Mouse (Mus musculus) layer of hippocampus, adult 2 months (tissue): ENCODE data around the gene Cygb. TPM values are rescaled to one million over a fixed set of nuclear protein-coding genes. Genes with fewer than 3 reads are reported as not detected.

ENCODE experiments used
- DNase-seq, 2 experiments: peaks; one replicate each; pipeline ENCODE4 v3.0.0; 2022; ENCODE audit warnings: low spot score in 2 of 2
- H3K27ac ChIP-seq: fragments of 200-600 bp; 2 replicates; pipeline ENCODE4 v1.8.1; 2022
- H3K4me3 ChIP-seq: fragments of 200-600 bp; 2 replicates; pipeline ENCODE4 v1.8.1; 2022; ENCODE audit warnings: mild to moderate bottlenecking
- CTCF ChIP-seq: fragments of 200-600 bp; conservative IDR thresholded peaks from 2 replicates; pipeline ENCODE4 v1.8.1; 2022; ENCODE audit warnings: antibody characterized with exemption, mild to moderate bottlenecking, moderate library complexity
- total RNA-seq, 2 experiments: library from RNA; stranded (reverse); gene quantifications; 2 replicates each; pipeline ENCODE4 v1.2.3; 2021

The Cygb gene
- total RNA-seq, 2 experiments from 2014 or later, result 71.9 to 73.5 TPM

DNA sequence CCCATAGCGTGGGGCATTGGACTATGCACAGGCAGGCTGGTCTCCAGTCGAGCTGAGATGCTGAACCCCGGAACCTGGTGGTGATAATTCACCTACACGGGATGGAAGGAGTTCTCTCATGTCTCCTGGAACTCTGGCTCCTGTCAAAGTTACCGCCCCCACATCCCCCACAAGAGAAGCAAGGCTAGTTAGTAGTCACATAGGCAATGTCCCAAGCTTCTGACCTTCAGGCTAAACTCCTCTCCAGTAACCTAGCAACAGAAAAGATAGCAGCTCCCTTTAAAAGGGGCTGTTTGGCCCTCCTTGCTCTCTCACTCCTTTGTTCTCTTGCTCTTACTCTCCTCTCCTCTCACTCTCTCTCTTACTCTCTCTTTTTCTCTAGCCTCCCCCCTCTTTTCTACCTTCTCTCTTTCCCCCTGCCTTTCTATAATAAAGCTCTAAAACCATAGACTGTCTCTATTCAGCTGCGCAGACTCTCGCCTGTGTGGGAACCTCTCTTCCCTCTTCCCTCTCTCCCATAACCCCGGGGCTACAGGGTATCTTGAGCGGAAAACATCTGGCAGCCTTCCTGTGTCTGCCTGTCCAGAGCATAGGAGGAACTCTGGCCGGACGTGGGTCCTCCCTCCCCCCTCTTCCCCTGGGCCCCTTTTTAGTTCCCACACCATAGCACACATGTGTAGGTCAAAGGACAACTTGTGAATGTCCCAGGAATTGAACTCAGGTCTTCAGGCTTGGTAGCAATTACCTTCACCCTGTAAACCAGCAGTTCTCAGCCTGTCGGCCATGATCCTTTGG, 23.7 kb downstream of the Cygb start:
- DNase-seq, result no peak

DNA sequence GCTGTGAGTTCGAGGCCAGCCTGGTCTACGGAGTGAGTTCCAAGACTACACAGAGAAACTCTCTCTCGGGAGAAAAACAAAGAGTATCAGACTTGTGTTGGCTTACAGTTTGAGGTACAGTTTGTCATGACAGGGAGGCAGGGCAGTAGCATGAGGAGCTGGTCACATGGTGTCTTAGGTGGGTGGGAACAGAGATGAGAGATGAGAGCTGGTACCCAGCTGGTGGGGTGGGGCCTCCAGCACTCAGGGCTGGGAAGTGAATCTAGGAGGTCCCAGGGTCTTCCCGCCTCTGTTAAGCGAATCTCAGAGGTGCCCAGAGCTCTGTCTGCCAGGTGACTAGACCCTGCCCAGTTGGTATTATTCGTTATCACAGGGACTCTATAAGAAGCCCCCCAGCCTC, 24.6 kb downstream of the Cygb start:
- Histone ChIP-seq H3K27ac (no peak overlapping the region), H3K4me3 (no peak overlapping the region)
- DNase-seq, result no peak
- no peak for TF ChIP-seq CTCF

More for the DNA sequence above, 23.7 kb downstream of the Cygb start:
- Histone ChIP-seq H3K4me3 (no peak overlapping the region), H3K27ac (no peak overlapping the region)
- TF ChIP-seq CTCF, result no peak

DNA sequence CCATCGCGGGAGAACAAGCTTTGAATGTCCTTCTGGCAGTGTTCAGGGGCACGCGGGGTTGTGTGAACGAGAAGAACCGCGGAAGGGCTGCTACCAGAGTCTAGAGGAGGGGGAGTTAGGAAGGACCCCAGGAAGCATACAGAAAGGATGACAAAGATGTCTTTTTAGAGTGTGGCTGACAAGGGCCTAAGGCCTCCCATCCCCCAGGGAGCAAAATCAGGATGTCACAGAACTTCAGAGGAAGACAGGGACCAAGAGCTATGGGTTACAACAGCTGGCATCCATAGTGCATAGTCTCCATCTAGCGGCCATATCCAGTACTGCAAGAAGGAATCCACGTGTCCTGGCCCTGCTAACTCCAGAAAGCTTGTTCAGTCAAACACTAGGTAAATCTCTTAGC, 25.4 kb downstream of the Cygb start:
- DNase-seq, result peak; percentile 82 to 94
- TF ChIP-seq CTCF, result peak; percentile 98
- H3K27ac ChIP-seq, result no peak overlapping the region
- no peak overlapping the region for H3K4me3 ChIP-seq

DNA sequence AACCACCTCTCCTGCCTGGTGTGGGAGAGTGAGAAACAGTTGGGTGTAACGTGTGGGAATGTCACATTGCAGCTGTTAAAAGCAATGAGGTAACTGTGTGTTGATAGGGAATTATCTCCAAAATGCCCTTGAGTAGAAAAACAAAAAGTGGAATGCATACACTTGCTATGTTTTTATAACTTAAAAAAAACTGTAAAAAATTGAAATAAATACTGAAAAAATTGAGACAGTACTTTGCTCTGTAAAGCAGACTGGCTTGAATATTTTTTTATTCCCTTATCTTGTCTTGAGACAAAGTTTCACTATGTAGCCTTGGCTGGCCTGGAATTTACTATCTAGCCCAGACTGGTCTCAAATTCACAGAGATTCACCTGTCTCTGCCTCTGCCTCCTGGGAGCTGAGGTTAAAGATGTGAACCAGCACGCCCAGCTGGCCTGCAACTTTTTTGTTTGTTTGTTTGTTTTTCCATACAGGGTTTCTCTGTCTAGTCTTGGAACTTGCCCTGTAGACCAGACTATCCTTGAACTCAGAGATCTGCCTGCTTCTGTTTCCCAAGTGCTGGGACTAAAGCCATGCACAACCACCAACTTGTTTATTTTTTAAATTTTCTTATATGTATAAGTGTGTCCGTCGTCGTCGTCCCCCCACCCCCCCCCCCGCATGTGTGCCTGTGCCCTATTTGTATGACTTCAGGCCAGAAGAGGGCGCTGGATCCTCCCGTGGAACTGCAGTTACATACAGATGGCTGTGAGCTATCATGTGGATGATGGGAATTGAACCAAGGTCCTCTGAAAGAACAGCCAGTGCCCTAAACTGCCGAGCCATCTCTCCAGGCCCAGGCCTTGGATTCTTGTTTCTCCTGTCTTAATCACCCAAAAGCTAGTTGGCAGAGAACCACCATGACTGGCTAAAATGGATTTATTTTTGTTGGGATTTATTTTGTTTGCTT, 26.8 kb downstream of the Cygb start:
- DNase-seq, result no peak
- H3K27ac ChIP-seq, result no peak overlapping the region
- peak; percentile 56 for TF ChIP-seq CTCF
- no peak overlapping the region for H3K4me3 ChIP-seq

DNA sequence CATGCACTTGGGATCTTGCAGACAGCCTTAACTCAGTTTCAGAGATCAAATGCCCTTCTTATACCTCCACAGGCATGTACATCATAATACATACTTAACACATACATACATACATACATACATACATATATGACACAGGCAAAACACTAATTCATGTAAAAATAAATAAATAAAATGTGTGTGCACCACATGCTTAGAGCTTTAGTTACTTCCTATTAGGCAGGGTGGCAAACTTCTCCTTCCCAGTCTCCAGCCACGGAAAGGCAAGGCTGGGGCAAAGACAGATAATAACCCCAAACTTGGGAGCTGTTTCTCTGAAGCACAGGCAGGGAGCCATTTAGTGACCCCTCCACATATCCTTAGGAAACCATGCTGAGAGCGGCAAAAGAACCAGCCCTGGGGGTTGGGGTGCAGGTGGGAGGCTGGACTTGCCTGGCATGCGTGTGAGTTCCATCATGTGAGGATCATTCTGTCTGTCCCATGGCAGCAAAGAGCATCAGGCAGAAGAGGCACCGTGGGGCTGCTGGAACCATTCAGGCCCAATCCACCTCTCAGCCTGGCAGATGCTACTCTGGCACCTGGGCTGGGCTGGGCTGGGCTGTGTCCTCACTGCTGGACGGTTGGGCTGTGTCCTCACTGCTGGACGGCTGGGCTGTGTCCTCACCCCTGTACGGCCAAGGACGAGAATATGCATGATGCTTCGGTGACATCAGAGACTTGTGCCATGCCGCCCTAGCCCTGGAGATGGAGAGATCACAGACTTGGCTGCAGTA, 27.6 kb downstream of the Cygb start, which contains the start of gene Rhbdf2:
Rhbdf2 (minus strand) TSS at position 721 of the 773 bp plus-strand sequence.
- Histone ChIP-seq H3K4me3 (no peak within 1 kb of the TSS), H3K27ac (no peak within 1 kb of the TSS)
- no peak for DNase-seq
- TF ChIP-seq CTCF, result no peak

DNA sequence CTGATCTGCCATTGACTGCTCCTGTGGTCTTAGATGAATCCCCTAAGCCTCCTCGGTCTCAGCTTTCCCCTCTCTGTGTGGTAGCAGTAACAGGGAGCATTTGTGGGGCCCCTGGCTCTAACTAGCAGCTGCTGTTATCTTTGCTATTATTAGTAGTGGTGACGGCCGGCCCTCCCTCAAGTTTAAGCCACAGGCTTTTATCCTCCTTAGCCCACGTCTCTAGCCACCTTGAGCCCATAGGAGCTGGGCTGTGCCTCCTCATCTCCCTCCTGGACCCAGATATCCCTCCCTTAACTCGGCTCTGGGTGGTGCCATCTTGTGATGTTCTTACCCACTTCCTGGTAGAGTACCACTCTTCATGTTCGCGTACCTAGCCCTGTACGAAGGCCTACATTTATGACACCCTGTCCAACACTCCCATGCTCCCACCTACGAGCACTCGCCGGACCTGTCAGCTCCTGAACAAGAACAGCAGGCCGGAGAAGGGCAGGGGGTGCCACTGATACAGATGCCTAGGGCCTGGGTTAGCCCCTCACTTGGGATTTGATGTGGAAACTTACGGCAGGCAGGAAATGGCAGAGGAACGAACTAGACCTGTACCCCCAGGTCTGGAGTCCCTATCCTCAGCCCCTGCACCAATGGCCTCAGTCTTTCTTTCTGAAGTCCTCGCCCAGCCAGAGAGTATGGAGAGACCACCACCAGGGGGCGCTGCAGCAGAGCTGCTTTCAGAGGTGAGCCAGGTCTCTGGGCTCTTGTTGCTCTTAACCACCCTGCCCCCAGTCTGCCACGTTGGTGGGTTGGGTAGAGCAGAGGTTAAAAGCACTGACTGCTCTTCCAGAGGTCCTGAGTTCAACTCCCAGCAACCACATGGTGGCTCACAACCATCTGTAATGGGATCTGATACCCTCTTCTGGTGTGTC, 28.8 kb downstream of the Cygb start:
- TF ChIP-seq CTCF, result peak; percentile 83

DNA sequence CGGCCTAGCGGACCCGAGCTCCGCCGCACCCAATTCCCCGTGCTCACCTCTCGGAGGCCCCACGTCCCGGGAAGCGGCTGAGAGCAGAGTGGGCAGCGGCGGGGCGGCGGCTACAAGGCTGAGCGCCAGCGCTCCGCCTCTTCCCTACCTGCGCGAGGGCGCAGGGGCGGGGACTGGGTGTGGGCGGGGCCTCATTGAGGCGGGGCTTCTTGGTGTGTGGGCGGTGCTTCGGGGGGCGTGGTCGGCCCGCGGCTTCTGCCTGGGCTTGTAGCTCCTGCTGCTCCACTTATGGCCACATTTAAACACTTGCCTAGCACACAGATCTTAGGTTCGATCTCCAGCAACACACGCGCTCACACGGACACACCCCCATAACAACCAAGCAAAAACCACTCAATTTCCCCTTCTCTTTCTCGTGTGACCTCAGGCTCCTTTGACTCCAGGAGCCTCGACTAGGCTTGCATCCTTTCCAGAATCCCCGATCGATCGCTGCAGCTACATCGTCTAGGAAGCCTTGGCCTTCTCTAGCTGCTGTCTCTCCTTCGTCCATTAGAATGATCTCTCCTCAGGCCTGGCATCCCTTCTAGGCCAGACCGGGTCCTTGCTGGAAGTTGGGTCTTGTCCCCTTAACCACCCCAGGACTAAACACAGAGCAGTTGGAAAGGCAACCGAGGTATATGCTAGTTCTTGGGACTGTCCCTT, 29.8 kb downstream of the Cygb start:
- DNase-seq, result no peak
- no peak; the same call in 1 of the 2 replicates for TF ChIP-seq CTCF
- Histone ChIP-seq H3K27ac (peak overlapping the region; percentile 59; the same call in 1 of the 2 replicates), H3K4me3 (peak overlapping the region; percentile 51)

More for the DNA sequence above, 28.8 kb downstream of the Cygb start:
- Histone ChIP-seq H3K27ac (no peak overlapping the region), H3K4me3 (no peak overlapping the region)
- no peak for DNase-seq

DNA sequence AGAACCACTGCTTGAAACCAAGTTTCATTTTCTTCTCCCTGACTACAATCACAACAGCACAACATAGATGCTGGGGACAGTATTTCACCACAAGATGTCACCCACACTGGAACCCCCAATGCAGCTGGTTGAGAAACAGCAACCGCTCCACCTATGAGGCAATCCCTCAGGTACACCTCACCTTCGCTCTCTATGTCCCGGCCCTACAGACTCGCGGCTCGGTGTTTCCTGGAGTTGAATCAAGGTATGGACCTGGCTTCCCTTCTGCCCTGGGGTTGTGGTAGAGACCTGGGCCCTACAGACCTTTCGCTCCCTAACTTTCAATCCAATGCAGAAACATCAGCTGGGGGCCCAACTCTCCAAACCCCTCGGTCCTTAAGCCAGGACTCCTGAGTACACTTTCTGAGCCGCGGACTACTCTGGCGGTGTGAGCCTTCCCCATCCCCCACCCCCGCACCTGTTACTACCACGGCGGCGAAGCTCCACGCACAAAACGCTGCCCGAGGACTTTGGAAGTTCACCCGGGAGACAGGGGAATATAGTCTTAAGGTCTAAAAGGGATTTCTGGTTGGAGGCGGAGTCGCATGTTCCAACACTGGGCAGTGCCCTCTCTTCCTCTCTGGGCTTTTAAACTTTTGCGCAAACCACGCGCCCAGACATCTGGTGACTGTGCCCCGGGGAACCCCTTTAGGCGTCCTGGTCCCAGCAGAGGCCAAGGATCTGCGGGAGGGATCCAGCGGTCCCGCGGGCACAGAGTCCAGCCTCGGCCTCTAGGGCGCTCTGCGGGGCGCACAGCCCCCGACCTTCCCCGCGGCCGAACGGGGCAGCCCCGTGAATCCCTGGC, 30.6 kb downstream of the Cygb start:
- TF ChIP-seq CTCF, result no peak; the same call in 1 of the 2 replicates
- DNase-seq, result no peak
- H3K4me3 ChIP-seq, result peak overlapping the region; percentile 51
- peak overlapping the region; percentile 59; the same call in 1 of the 2 replicates for H3K27ac ChIP-seq

DNA sequence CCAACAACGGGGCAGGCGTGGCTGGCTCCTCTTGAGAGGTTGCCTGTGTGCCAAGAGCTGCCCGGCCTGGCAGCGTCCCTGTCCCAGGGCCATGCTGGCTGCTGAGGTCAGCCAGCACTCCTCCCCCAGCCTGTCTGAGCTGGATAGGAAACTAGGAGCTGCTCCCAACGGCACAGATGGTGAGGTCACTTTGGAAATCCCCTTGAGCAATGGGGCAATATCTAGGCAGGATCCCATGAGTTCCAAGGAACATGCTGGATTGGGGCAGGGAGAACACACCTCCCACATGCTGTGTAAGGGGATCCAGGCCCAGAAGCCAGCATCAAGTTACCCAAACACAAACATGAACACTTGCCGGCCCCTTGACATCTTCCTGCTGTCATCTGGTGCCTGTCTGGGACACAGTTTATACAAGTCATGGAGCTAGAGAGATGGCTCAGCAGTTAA, 32.8 kb downstream of the Cygb start:
- peak in 1 of 2 experiments; percentile 40 for DNase-seq
- no peak for TF ChIP-seq CTCF
- no peak overlapping the region for H3K27ac ChIP-seq
- no peak overlapping the region for H3K4me3 ChIP-seq

DNA sequence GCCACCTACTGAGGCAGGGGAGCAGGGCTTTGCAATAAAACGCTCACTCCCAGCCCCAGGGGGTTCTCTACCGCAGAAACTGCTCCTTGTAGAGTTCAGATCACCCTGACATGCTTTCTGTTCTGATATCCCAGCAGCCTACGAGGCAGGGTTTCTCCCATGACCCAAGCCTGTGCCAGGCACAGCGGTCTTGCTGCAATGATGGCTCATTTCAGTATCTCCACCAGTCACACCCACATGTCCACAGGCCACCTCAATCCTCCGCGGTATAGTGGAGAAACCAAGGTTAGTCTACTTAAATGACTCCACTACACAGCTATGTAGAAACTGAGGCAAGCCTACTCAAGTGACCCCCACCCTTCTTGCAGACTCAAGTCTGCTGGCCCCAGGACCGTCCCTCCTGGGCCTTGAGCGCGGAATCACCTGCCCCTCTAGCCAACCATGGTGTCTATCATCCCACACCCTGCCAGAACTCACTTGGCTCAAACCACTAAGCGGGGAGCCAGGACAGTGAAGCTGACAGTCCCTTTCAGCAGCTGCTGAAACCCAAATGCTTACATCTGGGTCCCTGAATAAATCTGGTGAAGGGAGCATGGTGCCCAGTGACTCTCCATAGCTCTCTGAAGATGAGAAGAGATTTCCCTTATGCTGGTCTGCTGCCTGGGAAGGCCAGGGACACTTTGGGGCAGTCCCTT, 33.4 kb downstream of the Cygb start:
- H3K4me3 ChIP-seq, result no peak overlapping the region
- no peak for DNase-seq
- H3K27ac ChIP-seq, result no peak overlapping the region
- TF ChIP-seq CTCF, result no peak
